Mouse (Mus musculus) midbrain, embryonic 14.5 days (tissue): ENCODE measurements around the gene Fam78a. TPM values are rescaled to one million over a fixed set of nuclear protein-coding genes. Genes with fewer than 3 reads are reported as not detected.

Source experiments
- ATAC-seq: fragments of 200-750 bp; cut with Nextera tagmentation; 2 replicates; pipeline ENCODE4 v1.8.0; 2017; ENCODE audit warnings: moderate number of reproducible peaks, moderate library complexity; ENCODE audit not compliant: low FRiP score, low TSS enrichment
- DNase-seq: peaks from one replicate; pipeline ENCODE4 v3.0.0-alpha.2; 2015
- H3K27ac ChIP-seq: fragments of 300-500 bp; sonication (generic); replicated peaks from 2 replicates; pipeline ENCODE4 v1.5.1; 2014; ENCODE audit warnings: mild to moderate bottlenecking, low read depth, low read length, moderate library complexity
- H3K27me3 ChIP-seq: fragments of 300-500 bp; sonication (generic); 2 replicates; pipeline ENCODE4 v1.6.1; 2014; ENCODE audit warnings: low read length, control low read depth, mixed read lengths; ENCODE audit not compliant: control insufficient read depth, insufficient read depth
- H3K36me3 ChIP-seq: fragments of 300-500 bp; sonication (generic); 2 replicates; pipeline ENCODE4 v1.6.1; 2014; ENCODE audit warnings: low read length, control low read depth; ENCODE audit not compliant: control insufficient read depth, insufficient read depth
- H3K4me1 ChIP-seq: fragments of 300-500 bp; sonication (generic); 2 replicates; pipeline ENCODE4 v1.6.1; 2014; ENCODE audit warnings: mild to moderate bottlenecking, antibody characterized with exemption, low read length, control low read depth; ENCODE audit not compliant: control insufficient read depth, insufficient read depth
- H3K4me2 ChIP-seq: fragments of 300-500 bp; sonication (generic); 2 replicates; pipeline ENCODE4 v1.6.1; 2014; ENCODE audit warnings: mild to moderate bottlenecking, low read length, moderate library complexity
- H3K4me3 ChIP-seq: fragments of 300-500 bp; sonication (generic); replicated peaks from 2 replicates; pipeline ENCODE4 v1.5.1; 2014; ENCODE audit warnings: low read depth, low read length
- H3K9ac ChIP-seq: fragments of 300-500 bp; sonication (generic); replicated peaks from 2 replicates; pipeline ENCODE4 v1.6.1; 2014; ENCODE audit warnings: mild to moderate bottlenecking, low read length, moderate library complexity
- H3K9me3 ChIP-seq: fragments of 300-500 bp; sonication (generic); 2 replicates; pipeline ENCODE4 v1.6.1; 2016; ENCODE audit warnings: low read length, control low read depth, mixed read lengths; ENCODE audit not compliant: control insufficient read depth
- WGBS: fragments of 180-500 bp; shearing (Covaris S2); extraction: QIAGEN DNeasy Blood & Tissue Kit; methylation state at CpG from one replicate; pipeline ENCODE4 v1.1.7; 2014; 5-methylcytosine and 5-hydroxymethylcytosine counted together
- polyA plus RNA-seq: library from polyadenylated mRNA; unstranded; fragments of >200 nt; fragmentation: Nextera tagmentation; extraction: Ambion mirVana; gene quantifications from 2 replicates; pipeline ENCODE4 v1.2.1, GENCODE M21; 2014

Gene Fam78a
- polyA plus RNA-seq, 1 experiment from 2014 or later = 0.59 TPM

DNA sequence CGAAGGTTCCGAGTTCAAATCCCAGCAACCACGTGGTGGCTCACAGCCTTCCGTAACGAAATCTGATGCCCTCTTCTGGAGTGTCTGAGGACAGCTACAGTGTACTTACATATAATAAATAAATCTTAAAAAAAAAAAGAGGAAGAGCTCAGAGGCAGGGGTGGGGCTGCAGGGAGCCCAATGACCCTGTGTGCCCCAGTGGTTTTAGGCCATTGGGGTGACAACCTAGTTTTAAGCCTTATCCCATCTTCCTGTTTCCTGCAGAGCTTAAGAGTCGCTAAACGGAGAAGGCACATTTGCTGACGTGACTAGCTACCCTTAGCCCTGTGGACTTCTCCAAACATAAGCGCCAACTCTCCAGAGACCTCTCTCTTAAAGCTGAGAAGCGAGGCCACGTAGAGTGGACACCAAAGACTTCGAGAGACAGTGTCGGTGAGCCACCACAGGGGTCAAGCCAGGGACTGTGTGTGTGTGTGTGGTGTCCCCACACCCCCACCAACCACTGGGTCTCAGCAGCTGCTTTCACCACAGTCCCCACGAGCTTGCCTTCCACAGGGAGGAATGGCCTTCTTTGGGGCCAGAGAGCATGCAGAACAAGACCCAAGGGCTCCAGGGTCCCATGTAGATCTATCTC is 3.2 kb downstream of the Fam78a start:
- Histone ChIP-seq H3K27me3 (peaks cover 30% of the 10 kb centered on the region), H3K9me3 (no peaks in the 10 kb centered on the region), H3K27ac (no peak overlapping the region), H3K4me3 (no peak overlapping the region), H3K4me2 (no peak overlapping the region), H3K9ac (no peak overlapping the region), H3K4me1 (peaks cover 13% of the 10 kb centered on the region), H3K36me3 (no peaks in the 10 kb centered on the region)
- WGBS = 83% methylated on average over 14 of the region's 14 CpGs
- no peak for ATAC-seq
- DNase-seq = no peak

DNA sequence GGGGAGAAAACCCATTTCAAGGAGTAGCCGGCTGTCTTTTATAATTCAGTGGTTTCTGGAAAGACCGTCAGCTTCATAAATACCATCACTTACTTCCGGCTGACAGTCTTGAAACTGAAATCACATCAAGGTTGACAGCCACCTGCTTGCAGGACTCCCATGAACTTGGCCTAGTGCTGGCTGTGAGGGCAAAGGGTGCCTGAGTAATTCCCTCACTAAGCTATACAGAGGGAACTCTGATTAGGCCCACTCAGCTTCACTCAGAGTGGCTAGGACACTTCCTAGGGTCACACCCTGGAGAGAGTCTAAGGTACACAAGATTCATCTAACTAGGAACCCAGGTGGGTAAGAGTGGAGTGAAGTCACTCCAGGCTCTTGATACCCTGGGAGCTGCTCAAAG is 4.0 kb downstream of the Fam78a start:
- Histone ChIP-seq H3K9ac (no peak overlapping the region), H3K27ac (no peak overlapping the region), H3K27me3 (peaks cover 30% of the 10 kb centered on the region), H3K36me3 (no peaks in the 10 kb centered on the region), H3K4me1 (peaks cover 13% of the 10 kb centered on the region), H3K4me2 (no peak overlapping the region), H3K9me3 (no peaks in the 10 kb centered on the region), H3K4me3 (no peak overlapping the region)
- WGBS = 96% methylated on average over 3 of the region's 3 CpGs
- no peak for ATAC-seq
- no peak for DNase-seq

DNA sequence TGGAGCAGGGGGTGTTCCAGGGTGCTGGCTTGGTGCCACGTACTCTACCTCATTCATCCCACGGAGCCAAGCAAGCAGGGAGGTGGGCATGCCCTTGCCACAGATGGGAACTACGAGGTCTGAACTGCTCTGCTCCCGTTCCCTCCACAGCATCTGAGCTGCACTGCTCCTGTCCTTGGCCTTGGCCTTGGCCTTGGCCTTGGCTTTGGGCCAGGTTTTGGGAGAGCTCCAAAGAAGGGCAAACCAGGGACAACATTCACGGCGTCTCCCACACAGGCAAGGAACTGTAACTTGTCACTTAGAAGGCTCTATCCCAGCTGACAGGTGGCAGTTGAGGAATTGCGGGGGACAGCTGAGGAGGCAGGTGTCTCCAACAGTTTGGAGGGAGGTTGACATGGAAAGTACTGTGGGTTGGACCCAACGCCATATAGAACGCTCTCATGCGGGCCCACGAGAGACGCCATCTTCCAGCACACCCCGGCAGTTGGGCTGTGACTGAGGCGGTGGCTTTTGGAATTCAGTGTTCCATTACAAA is 5.4 kb downstream of the Fam78a start:
- 94% methylated on average over 14 of the region's 14 CpGs for WGBS
- H3K27me3 ChIP-seq = peaks cover 28% of the 10 kb centered on the region
- DNase-seq (no peak), ATAC-seq (no peak)
- H3K9ac ChIP-seq = no peak overlapping the region
- no peaks in the 10 kb centered on the region for H3K9me3 ChIP-seq
- H3K4me3 ChIP-seq = no peak overlapping the region
- H3K4me1 ChIP-seq = peaks cover 13% of the 10 kb centered on the region
- H3K36me3 ChIP-seq = no peaks in the 10 kb centered on the region
- no peak overlapping the region for H3K27ac ChIP-seq
- no peak overlapping the region for H3K4me2 ChIP-seq

DNA sequence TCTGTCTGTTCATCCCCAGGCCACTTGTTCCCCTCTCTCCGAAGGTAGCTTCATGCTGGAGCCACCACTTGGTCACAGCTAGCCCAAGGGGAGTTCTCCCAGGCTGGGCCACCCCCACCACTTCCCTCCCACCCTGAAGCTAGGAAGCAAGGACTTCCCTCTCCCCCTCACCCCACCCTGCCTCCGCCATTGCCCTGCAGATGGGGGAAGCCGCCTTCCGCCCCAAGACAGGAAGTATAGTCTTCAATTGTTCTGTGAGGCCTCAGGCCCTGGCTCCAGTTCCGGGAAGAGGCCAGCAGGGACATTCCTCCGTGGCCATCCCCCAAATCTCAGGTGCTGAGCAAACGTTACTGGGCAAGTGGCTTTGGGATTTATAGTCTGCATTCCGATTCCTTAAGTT is 6.1 kb downstream of the Fam78a start:
- H3K9me3 ChIP-seq = no peaks in the 10 kb centered on the region
- DNase-seq = no peak
- no peak overlapping the region for H3K4me3 ChIP-seq
- no peak overlapping the region for H3K27ac ChIP-seq
- WGBS = 55% methylated on average over 8 of the region's 8 CpGs
- no peak for ATAC-seq
- peaks cover 20% of the 10 kb centered on the region for H3K27me3 ChIP-seq
- peaks cover 7% of the 10 kb centered on the region for H3K4me1 ChIP-seq
- H3K36me3 ChIP-seq = no peaks in the 10 kb centered on the region
- H3K4me2 ChIP-seq = no peak overlapping the region
- no peak overlapping the region for H3K9ac ChIP-seq

DNA sequence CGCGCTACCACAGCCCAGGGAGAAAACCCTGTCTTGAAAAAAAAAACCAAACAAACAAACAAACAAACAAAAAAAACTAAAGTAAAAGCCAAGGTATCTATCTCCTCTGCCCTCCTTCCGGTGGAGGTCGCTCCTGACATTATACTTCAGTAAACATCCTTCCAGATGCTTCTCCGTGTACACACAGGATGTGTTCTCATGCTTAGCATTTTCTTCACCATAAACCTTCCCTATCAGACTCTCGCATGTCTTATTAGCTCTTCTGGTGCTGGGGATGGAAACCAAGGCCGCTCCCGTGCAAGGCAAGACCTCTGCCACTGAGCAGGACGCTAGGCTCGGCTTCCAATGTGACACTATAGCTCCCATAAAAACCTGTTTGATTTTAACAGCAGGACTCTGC is 6.9 kb downstream of the Fam78a start:
- H3K4me2 ChIP-seq = no peak overlapping the region
- H3K36me3 ChIP-seq = no peaks in the 10 kb centered on the region
- DNase-seq = no peak
- H3K27ac ChIP-seq = no peak overlapping the region
- no peak overlapping the region for H3K9ac ChIP-seq
- H3K27me3 ChIP-seq = peaks cover 12% of the 10 kb centered on the region
- H3K4me3 ChIP-seq = no peak overlapping the region
- no peaks in the 10 kb centered on the region for H3K4me1 ChIP-seq
- no peak for ATAC-seq
- WGBS = 82% methylated on average over 10 of the region's 10 CpGs
- no peaks in the 10 kb centered on the region for H3K9me3 ChIP-seq

DNA sequence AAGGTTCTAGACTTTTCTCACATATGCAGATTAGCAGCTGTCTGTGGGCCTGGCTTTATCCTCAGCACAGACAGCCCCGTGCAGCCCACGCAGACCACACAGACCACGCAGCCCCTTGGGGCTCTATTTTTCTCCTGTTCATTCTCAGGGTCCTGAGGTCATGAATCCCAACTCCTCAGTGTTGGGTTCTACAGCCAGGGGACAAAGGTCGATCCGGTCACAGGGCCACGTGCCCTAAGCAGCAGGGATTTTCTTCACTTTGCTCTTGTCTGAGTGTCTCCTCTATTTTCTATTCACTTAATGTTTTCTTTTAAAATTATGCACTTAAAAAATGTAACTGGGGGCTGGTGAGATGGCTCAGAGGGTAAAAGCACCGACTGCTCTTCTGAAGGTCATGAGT is 9.3 kb downstream of the Fam78a start:
- no peaks in the 10 kb centered on the region for H3K36me3 ChIP-seq
- H3K4me1 ChIP-seq = no peaks in the 10 kb centered on the region
- H3K9ac ChIP-seq = no peak overlapping the region
- H3K9me3 ChIP-seq = no peaks in the 10 kb centered on the region
- no peak overlapping the region for H3K4me2 ChIP-seq
- H3K27ac ChIP-seq = no peak overlapping the region
- 59% methylated on average over 7 of the region's 7 CpGs for WGBS
- DNase-seq (no peak), ATAC-seq (no peak)
- H3K27me3 ChIP-seq = no peaks in the 10 kb centered on the region
- H3K4me3 ChIP-seq = no peak overlapping the region

DNA sequence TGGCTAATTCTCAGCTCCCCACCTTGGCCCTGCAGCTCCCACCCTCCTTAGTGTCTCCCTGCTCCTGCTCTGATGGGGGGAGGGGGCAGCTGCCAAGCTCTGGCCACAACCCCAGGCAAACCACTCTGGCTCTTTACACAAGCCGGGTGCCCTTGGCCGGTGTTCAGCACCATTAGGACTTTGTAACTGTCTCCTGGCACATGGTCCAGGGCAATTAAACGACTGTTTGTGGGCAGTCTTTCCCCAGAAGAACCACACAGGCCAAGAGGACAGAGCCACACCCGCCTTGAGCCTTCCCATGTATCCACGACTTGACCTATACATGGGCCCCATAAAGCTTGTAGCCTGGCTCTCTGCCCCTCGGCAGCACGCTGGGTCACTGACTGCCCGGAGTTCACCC is 10.3 kb downstream of the Fam78a start:
- Histone ChIP-seq H3K27me3 (no peaks in the 10 kb centered on the region), H3K4me2 (no peak overlapping the region), H3K36me3 (no peaks in the 10 kb centered on the region), H3K9me3 (no peaks in the 10 kb centered on the region), H3K27ac (no peak overlapping the region), H3K4me3 (no peak overlapping the region), H3K9ac (no peak overlapping the region), H3K4me1 (no peaks in the 10 kb centered on the region)
- 70% methylated on average over 8 of the region's 8 CpGs for WGBS
- DNase-seq (no peak), ATAC-seq (no peak)

DNA sequence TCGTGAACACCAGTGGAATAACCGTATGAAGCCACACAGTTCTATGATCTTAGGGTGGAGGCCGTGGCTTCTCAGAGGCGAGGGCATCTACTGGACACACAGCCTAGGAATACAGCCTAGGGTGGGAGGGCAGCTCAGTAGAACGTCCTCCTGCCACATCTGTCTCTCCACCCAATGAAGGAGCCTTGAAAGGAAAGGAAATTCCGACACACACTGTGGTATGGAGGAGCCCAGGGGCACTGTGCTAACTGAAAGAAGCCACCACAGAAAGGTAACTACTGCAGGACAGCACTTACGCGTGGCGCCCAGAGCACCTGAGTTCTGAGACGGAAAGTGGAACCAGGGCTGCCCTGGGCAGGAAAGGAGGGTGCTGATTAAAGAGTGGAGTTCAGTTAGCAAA is 13.9 kb downstream of the Fam78a start:
- ATAC-seq (no peak), DNase-seq (no peak)
- Histone ChIP-seq H3K4me2 (no peak overlapping the region), H3K27me3 (no peaks in the 10 kb centered on the region), H3K9ac (no peak overlapping the region), H3K4me1 (no peaks in the 10 kb centered on the region), H3K9me3 (no peaks in the 10 kb centered on the region), H3K4me3 (no peak overlapping the region), H3K27ac (no peak overlapping the region), H3K36me3 (no peaks in the 10 kb centered on the region)
- WGBS = 91% methylated on average over 10 of the region's 10 CpGs

DNA sequence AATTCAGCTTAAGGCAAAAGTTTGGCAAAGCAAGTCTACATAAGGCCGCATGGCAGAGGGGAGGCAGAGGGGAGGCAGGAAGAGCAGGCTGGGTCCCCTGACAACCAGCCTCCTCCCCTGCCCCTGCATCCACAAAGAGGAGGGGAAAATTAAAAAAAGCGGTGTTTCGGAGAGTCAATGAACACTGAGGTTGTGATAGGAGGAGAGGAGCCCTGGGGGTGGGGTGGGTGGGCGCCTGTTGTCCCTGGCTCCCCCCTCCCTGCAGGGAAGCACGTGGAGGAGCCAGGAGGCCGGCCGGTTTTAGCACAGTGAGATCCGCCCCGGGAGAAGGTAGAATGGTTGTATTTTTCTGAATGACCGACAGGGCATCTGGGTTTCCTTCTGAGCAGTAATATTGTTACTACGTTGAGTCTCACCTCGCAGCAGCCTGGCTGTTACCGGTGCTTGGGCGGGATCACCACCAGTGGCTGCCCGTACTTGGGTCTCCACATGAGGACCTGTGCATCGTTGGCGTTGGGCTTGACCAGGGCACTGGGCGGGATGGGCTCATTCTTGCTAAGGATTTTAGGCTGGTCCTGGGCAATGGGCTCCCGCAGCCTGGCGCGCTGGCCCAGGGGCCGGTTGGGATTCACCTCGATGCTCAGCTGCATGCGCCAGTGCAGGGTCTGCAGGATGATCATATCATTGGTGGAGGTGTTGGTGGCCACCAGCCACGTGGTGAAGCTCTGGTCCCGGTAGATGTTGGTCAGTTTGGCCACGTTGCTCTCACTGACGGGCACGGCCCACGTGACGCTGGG is 15.6 kb downstream of the Fam78a start:
- H3K4me1 ChIP-seq = no peaks in the 10 kb centered on the region
- H3K9ac ChIP-seq = no peak overlapping the region
- ATAC-seq (no peak), DNase-seq (no peak)
- H3K27me3 ChIP-seq = no peaks in the 10 kb centered on the region
- H3K9me3 ChIP-seq = no peaks in the 10 kb centered on the region
- WGBS = 57% methylated on average over 31 of the region's 31 CpGs
- no peak overlapping the region for H3K27ac ChIP-seq
- no peaks in the 10 kb centered on the region for H3K36me3 ChIP-seq
- H3K4me3 ChIP-seq = no peak overlapping the region
- H3K4me2 ChIP-seq = no peak overlapping the region
